Mouse (Mus musculus) inflammation-experienced regulatory T-cells, adult 6 months (primary cell): ENCODE data around the gene Gm30191. TPM values are rescaled to one million over a fixed set of nuclear protein-coding genes. Genes with fewer than 3 reads are reported as not detected.
"Not testable (repeated sequence)": the region's sequence is repeated elsewhere in the genome, so short reads cannot be mapped to it uniquely, and the experiment has no call there.

Experiments used
- ATAC-seq: one replicate; pipeline ENCODE4 v1.8.0; 2017
- polyA plus RNA-seq, 3 experiments: library from polyadenylated mRNA; unstranded; fragments of 100-300 nt; shearing (Covaris generic); gene quantifications; one replicate each; pipeline ENCODE4 v1.2.1; 2017

Gene Gm30191
- polyA plus RNA-seq, 3 experiments from 2014 or later, result not detected

- ATAC-seq, result no peak
Observed at GRCm38 (mm10) chr4:134252131-134252910, 5.6 kb downstream of the Gm30191 start.

- ATAC-seq, result no peak
Observed at GRCm38 (mm10) chr4:134252911-134253721, 6.4 kb downstream of the Gm30191 start.

GRCm38 (mm10) chr4:134253722-134254324 is 7.1 kb downstream of the Gm30191 start, which contains the start of gene Grrp1:
Gene Grrp1, minus strand, starts transcription at chr4:134254106.
- no peak for ATAC-seq

- ATAC-seq, result no peak
Observed at GRCm38 (mm10) chr4:134254835-134255234, 8.1 kb downstream of the Gm30191 start.

- no peak for ATAC-seq
Observed at GRCm38 (mm10) chr4:134255854-134256253, 9.1 kb downstream of the Gm30191 start.

- ATAC-seq, result no peak
Observed at GRCm38 (mm10) chr4:134256407-134257197, 9.9 kb downstream of the Gm30191 start.

- ATAC-seq, result no peak
Observed at GRCm38 (mm10) chr4:134257198-134258009, 10.7 kb downstream of the Gm30191 start.

- no peak for ATAC-seq
Observed at GRCm38 (mm10) chr4:134258354-134258753, 11.6 kb downstream of the Gm30191 start.

- no peak for ATAC-seq
Observed at GRCm38 (mm10) chr4:134263191-134263590, 16.5 kb downstream of the Gm30191 start.

GRCm38 (mm10) chr4:134265860-134266585 is 19.3 kb downstream of the Gm30191 start:
- ATAC-seq, result no peak

- ATAC-seq, result no peak
Observed at GRCm38 (mm10) chr4:134268102-134268655, 21.4 kb downstream of the Gm30191 start.

GRCm38 (mm10) chr4:134269622-134270021 is 22.9 kb downstream of the Gm30191 start:
- not testable (repeated sequence) for ATAC-seq

GRCm38 (mm10) chr4:134271979-134272378 is 25.2 kb downstream of the Gm30191 start:
- no peak for ATAC-seq

- ATAC-seq, result no peak
Observed at GRCm38 (mm10) chr4:134272731-134273416, 26.1 kb downstream of the Gm30191 start.

GRCm38 (mm10) chr4:134273417-134274345 is 26.9 kb downstream of the Gm30191 start:
- peak; percentile 99 for ATAC-seq

GRCm38 (mm10) chr4:134284942-134285341 is 38.2 kb downstream of the Gm30191 start:
- ATAC-seq, result no peak

- no peak for ATAC-seq
Observed at GRCm38 (mm10) chr4:134286226-134287167, 39.8 kb downstream of the Gm30191 start.
